Mouse (Mus musculus) megakaryocyte, embryonic 14.5 days (primary cell): ENCODE results near the gene Spata13.

Source experiments
- FLI1 ChIP-seq: IDR thresholded peaks from 2 replicates; pipeline ENCODE4 v1.6.1; 2012; ENCODE audit warnings: low read length, inconsistent platforms, mixed read lengths
- GATA1 ChIP-seq: IDR thresholded peaks from 3 replicates; pipeline ENCODE4 v1.6.1; 2012; ENCODE audit warnings: mixed read lengths, low read length, inconsistent platforms, borderline replicate concordance

DNA sequence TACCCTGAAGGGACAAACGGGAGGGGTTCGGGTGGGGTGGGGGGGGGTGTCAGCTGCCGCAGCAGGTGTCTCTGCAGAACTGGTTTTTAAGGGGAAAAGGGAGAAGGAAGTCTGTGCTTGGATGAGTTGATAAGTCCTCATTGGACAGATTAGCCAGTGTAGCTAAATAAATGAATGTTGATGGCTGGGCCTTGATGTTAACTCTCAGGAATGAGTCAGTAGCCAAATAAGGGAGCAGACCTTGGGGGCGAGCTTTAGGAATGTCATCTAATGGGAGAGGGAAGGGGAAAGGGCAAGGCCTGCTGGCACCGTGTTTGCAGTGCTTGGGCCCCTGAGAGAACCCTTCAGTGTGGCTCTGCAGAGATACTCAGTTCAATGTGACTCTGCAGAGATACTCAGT is 12.6 kb downstream of the Spata13 start:
- TF ChIP-seq FLI1 (no peak), GATA1 (no peak)
